Mouse (Mus musculus): ENCODE results near the gene Rpl11.
"Not testable (repeated sequence)": the region's sequence is repeated elsewhere in the genome, so short reads cannot be mapped to it uniquely, and the experiment has no call there.

The Rpl11 gene

GRCm38 (mm10) chr4:136022924-136023323, 30.3 kb downstream of the Rpl11 start:
- no peak for DNase-seq

GRCm38 (mm10) chr4:136021549-136022047, 31.6 kb downstream of the Rpl11 start, which contains the start of gene Eloa:
Gene Eloa (minus strand): TSS chr4:136021763.
- DNase-seq: peak; percentile 100

GRCm38 (mm10) chr4:136020743-136021548, 32.3 kb downstream of the Rpl11 start:
- no peak for DNase-seq

GRCm38 (mm10) chr4:136016059-136016602, 37.1 kb downstream of the Rpl11 start:
- no peak for DNase-seq

GRCm38 (mm10) chr4:136010586-136010985, 42.6 kb downstream of the Rpl11 start:
- no peak for DNase-seq

GRCm38 (mm10) chr4:136008782-136009447, 44.3 kb downstream of the Rpl11 start:
- DNase-seq: no peak

GRCm38 (mm10) chr4:136006821-136007220, 46.4 kb downstream of the Rpl11 start:
- DNase-seq: no peak

- DNase-seq: no peak
Measured at GRCm38 (mm10) chr4:136004921-136005320, 48.3 kb downstream of the Rpl11 start.

- no peak for DNase-seq
Measured at GRCm38 (mm10) chr4:136004107-136004675, 49.0 kb downstream of the Rpl11 start.

GRCm38 (mm10) chr4:135995118-135995517, 58.1 kb downstream of the Rpl11 start:
- DNase-seq: no peak

GRCm38 (mm10) chr4:135993941-135994340, 59.3 kb downstream of the Rpl11 start:
- no peak for DNase-seq

GRCm38 (mm10) chr4:135987714-135988113, 65.5 kb downstream of the Rpl11 start:
- DNase-seq: no peak

GRCm38 (mm10) chr4:135986943-135987710, 66.1 kb downstream of the Rpl11 start, which contains the start of gene Pithd1:
Gene Pithd1 (minus strand): TSS chr4:135987264.
- DNase-seq: peak; percentile 90 to 93

GRCm38 (mm10) chr4:135986301-135986942, 66.8 kb downstream of the Rpl11 start:
- DNase-seq: no peak

- no peak for DNase-seq
Measured at GRCm38 (mm10) chr4:135985769-135986168, 67.5 kb downstream of the Rpl11 start.

- DNase-seq: no peak
Measured at GRCm38 (mm10) chr4:135985193-135985592, 68.0 kb downstream of the Rpl11 start.

- no peak for DNase-seq
Measured at GRCm38 (mm10) chr4:135984556-135984955, 68.7 kb downstream of the Rpl11 start.

GRCm38 (mm10) chr4:135981524-135982063, 71.6 kb downstream of the Rpl11 start:
- no peak for DNase-seq

GRCm38 (mm10) chr4:135980223-135980622, 73.0 kb downstream of the Rpl11 start:
- DNase-seq: not testable (repeated sequence)

Measured in kidney, adult 8-10 months (tissue).